Mouse (Mus musculus): Measurements from ENCODE around the gene Nup153.

DNA sequence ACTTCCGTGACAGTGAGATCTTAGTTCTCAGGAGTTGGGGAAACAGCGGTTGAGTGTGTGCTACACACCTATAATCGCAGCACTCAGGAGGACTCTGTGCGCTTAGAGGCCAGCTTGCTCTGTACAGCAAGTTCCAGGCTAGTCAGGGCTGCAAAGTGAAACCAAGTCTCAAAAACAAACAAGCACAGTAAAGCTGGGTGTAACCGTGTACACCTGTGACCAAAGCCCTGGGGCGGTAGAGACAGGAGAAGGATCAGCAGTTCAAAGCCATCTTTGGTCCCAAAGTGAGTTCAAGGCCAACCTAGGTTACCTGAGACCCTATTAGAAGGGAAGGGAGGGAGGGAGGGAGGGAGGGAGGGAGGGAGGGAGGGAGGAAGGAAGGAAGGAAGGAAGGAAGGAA, 83.6 kb downstream of the Nup153 start:
- no peak for TF ChIP-seq TCF12 (IDR thresholded peaks at IDR 0.05; ENCODE audit: insufficient read depth, poor library complexity, severe bottlenecking)
- TF ChIP-seq CEBPB (IDR thresholded peaks at IDR 0.05; ENCODE audit: insufficient read depth, poor library complexity, severe bottlenecking): no peak
- TF ChIP-seq POLR2A (IDR thresholded peaks at IDR 0.05; ENCODE audit: insufficient read length, low read depth): no peak
- TF ChIP-seq MYOD1 (IDR thresholded peaks at IDR 0.05; ENCODE audit: control insufficient read depth in 1 of 3, insufficient read length in 2 of 3, low read depth in 2 of 3): no peak
- no peak for TF ChIP-seq E2F4 (IDR thresholded peaks at IDR 0.05; ENCODE audit: insufficient read depth)
- no peak for TF ChIP-seq TCF3 (IDR thresholded peaks at IDR 0.05; ENCODE audit: insufficient read length, low read depth)

Measured in myocyte (in vitro differentiated cells).